Mouse (Mus musculus) CH12.LX (cell line): ENCODE measurements around the gene Trcg1.

Experiments
- BHLHE40 ChIP-seq: IDR thresholded peaks from 2 replicates; pipeline ENCODE4 v1.6.1; 2011; ENCODE audit warnings: mild to moderate bottlenecking, low read depth, low read length, improper control_type of control experiment
- CHD1 ChIP-seq: IDR thresholded peaks from 2 replicates; pipeline ENCODE4 v1.6.1; 2012; ENCODE audit warnings: low read depth, low read length, improper control_type of control experiment, inconsistent platforms
- CTCF ChIP-seq, 2 experiments: IDR thresholded peaks in 1 of 2; conservative IDR thresholded peaks in 1 of 2; 2 replicates each; pipeline ENCODE4 v1.5.1; 2011 to 2012; ENCODE audit warnings: low read depth in 2 of 2, low read length in 2 of 2, improper control_type of control experiment in 1 of 2, inconsistent platforms in 1 of 2, mild to moderate bottlenecking in 1 of 2, moderate library complexity in 1 of 2
- E2F4 ChIP-seq: IDR thresholded peaks from 2 replicates; pipeline ENCODE4 v1.6.1; 2011; ENCODE audit warnings: low read depth, low read length, improper control_type of control experiment; ENCODE audit not compliant: insufficient replicate concordance
- EP300 ChIP-seq: IDR thresholded peaks from 2 replicates; pipeline ENCODE4 v1.6.1; 2011; ENCODE audit warnings: low read length, improper control_type of control experiment
- ETS1 ChIP-seq: conservative IDR thresholded peaks from 2 replicates; pipeline ENCODE4 v1.6.1; 2012; ENCODE audit warnings: low read depth, mild to moderate bottlenecking, inconsistent platforms, low read length, improper control_type of control experiment, moderate library complexity
- POLR2A ChIP-seq: IDR thresholded peaks from 2 replicates; pipeline ENCODE4 v1.6.1; 2011; ENCODE audit warnings: low read depth, mild to moderate bottlenecking, improper control_type of control experiment, low read length
- POLR2AphosphoS2 ChIP-seq: IDR thresholded peaks from 2 replicates; pipeline ENCODE4 v1.6.1; 2011; ENCODE audit warnings: low read depth, low read length, improper control_type of control experiment
- TCF12 ChIP-seq: IDR thresholded peaks from 2 replicates; pipeline ENCODE4 v1.6.1; 2014; ENCODE audit warnings: low read depth, mild to moderate bottlenecking, inconsistent platforms, low read length, improper control_type of control experiment
- UBTF ChIP-seq: IDR thresholded peaks from 2 replicates; pipeline ENCODE4 v1.6.1; 2012; ENCODE audit warnings: low read depth, mild to moderate bottlenecking, inconsistent platforms, low read length, improper control_type of control experiment, moderate library complexity
- USF2 ChIP-seq: conservative IDR thresholded peaks from 2 replicates; pipeline ENCODE4 v1.6.1; 2011; ENCODE audit warnings: low read depth, low read length, improper control_type of control experiment
- ZMIZ1 ChIP-seq: IDR thresholded peaks from 2 replicates; pipeline ENCODE4 v1.6.1; 2012; ENCODE audit warnings: low read depth, mild to moderate bottlenecking, inconsistent platforms, low read length, improper control_type of control experiment
- ZNF384 ChIP-seq: IDR thresholded peaks from 2 replicates; pipeline ENCODE4 v1.6.1; 2012; ENCODE audit warnings: low read depth, low read length, improper control_type of control experiment, inconsistent platforms

DNA sequence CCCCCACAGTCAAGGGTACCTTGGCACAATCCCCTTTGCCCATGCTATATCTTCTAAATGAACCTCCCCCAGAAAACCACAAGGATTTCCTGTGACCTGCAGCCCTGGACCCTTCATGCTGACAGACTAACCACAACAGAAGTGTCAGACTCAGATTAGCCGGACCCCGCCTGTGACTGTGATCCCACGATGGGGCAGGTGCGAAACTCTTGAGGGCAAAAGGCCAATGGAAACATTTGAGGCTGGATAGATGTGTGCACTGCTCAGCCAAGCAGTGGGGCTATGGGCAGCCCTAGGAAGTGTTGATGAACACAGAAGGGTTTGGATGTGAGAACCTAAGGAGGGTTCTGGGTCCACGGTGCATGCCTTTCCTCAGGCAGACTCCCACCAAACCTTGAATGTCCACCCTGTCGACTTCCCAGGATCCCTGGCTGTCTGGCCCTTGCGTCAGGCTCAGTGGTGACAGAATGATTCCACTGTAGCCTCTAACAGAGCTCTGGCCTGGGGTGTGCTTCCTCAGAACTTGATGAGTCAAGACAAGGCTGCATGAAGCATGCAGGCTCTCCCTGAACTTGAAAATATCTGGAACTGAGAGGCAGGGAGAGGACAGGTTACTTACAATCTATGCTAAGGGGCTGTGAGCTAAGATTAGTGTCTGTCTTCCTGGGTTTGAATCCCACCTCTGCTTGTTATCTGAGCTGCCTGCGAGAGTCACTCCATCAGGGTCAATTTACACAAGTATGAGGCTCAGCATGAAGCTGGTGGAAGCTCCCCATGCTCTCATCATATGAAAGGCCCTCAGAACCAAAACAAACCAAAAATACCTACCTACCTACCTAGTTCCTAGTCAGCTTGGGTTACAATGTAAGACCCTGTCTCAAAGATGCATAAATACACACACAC lies 36.8 kb downstream of the Trcg1 start:
- TF ChIP-seq BHLHE40, result peak; percentile 90
- TF ChIP-seq EP300, result peak; percentile 83
- no peak for TF ChIP-seq POLR2A
- peak; percentile 81 for TF ChIP-seq ETS1
- TF ChIP-seq ZMIZ1, result no peak
- TF ChIP-seq CTCF (conservative IDR thresholded peaks at IDR 0.05 in 1 of 2, IDR thresholded peaks at IDR 0.05 in 1 of 2; ENCODE audit: low read depth in 2 of 2, low read length in 2 of 2), result no peak
- TF ChIP-seq ZNF384, result no peak
- TF ChIP-seq UBTF, result no peak
- TF ChIP-seq CHD1, result peak; percentile 12; the same call in 1 of the 2 replicates
- TF ChIP-seq USF2, result no peak
- TF ChIP-seq POLR2AphosphoS2, result no peak
- TF ChIP-seq TCF12, result peak; percentile 98
- no peak for TF ChIP-seq E2F4
